Mouse (Mus musculus): ENCODE measurements around the gene Gm11060. TPM values are rescaled to one million over a fixed set of nuclear protein-coding genes. Genes with fewer than 3 reads are reported as not detected.

Gene Gm11060
- not detected in 2 replicates for total RNA-seq (2012; rRNA removed)

DNA sequence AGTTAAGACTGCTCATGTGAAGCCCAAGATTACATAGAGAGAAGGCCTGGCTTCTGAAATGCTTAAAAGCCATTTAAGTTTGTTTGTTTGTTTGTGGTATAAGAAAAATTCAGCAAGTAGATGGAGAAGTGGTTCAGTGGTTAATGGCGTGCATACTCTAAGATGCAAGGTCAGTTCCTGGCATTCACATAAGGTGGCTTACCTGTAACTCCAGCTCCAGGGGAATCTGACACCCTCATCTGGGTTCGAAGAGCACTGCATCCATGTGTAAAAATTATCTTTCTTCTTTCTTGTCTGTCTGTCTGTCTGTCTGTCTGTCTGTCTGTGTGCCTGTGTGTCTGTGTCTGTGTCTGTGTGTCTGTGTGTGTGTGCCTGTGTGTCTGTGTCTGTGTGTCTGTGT is at the start of gene Gm11060:
Gene Gm11060 (plus strand): TSS at position 301 of the 400 bp plus-strand sequence.
- no peak within 1 kb of the TSS for H3K9ac ChIP-seq (ENCODE audit: insufficient read depth, low read depth, low read length, poor library complexity, severe bottlenecking)
- no peaks in the 10 kb centered on the region for H3K4me1 ChIP-seq (ENCODE audit: control insufficient read depth in 2 of 2, insufficient read depth in 2 of 2, low read length in 2 of 2, poor library complexity in 1 of 2)
- DNase-seq (ENCODE audit: low read depth, low spot score): no peak
- TF ChIP-seq ZC3H11A (IDR thresholded peaks at IDR 0.05; ENCODE audit: borderline replicate concordance, low read depth, low read length): no peak
- TF ChIP-seq MAFK (IDR thresholded peaks at IDR 0.05; ENCODE audit: insufficient read depth, low read depth, low read length): no peak
- no peak for TF ChIP-seq HCFC1 (IDR thresholded peaks at IDR 0.05; ENCODE audit: borderline replicate concordance, insufficient read depth, low read length)
- TF ChIP-seq ZNF384 (IDR thresholded peaks at IDR 0.05; ENCODE audit: low read depth, low read length): no peak
- TF ChIP-seq CHD2 (IDR thresholded peaks at IDR 0.05; ENCODE audit: low read depth, low read length): no peak
- no peak within 1 kb of the TSS for H3K27ac ChIP-seq (ENCODE audit: insufficient read depth, low read depth, low read length, poor library complexity, severe bottlenecking)
- H3K9me3 ChIP-seq (ENCODE audit: control insufficient read depth, insufficient read depth, low read depth, low read length): no peaks in the 10 kb centered on the region
- H3K36me3 ChIP-seq (ENCODE audit: control insufficient read depth, insufficient read depth, low read length, poor library complexity, severe bottlenecking): no peaks in the 10 kb centered on the region
- H3K4me3 ChIP-seq (ENCODE audit: insufficient read depth in 1 of 2, low read depth in 1 of 2, low read length in 2 of 2, poor library complexity in 1 of 2, severe bottlenecking in 1 of 2): no peak within 1 kb of the TSS
- in situ Hi-C loops (cut with MboI; ENCODE audit: low sequenced_read_pairs in 2 of 2, unreplicated experiment in 2 of 2): no loop called here

DNA sequence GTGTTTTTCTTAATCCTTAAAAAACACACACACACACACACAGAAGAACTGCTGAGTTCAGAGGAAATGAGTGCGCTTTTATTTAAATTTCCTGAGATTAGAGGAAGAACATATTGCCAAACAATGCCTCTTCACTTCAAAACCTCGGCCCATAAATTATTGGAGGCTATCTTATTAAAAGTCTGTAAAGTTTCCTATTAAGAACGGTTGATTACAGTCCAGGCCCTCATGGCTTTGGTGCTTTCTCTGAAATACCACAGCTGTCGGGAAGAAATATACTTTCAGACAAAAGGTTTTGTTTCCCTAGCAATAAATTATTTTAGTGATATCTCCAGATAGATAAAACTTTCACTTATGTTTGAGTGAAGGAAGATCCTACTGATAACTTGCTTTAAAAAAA is 48.7 kb upstream of the Gm11060 start:
- peaks cover 0 to 5% of the 10 kb centered on the region in 2 experiments; a peak in 1 of 4 replicates for H3K4me1 ChIP-seq (ENCODE audit: control insufficient read depth in 2 of 2, insufficient read depth in 2 of 2, low read length in 2 of 2, poor library complexity in 1 of 2)
- DNase-seq (ENCODE audit: low read depth, low spot score): no peak

GRCm38 (mm10) chr2:105048301-105048700 is 43.5 kb upstream of the Gm11060 start:
- H3K9me3 ChIP-seq (ENCODE audit: control insufficient read depth, insufficient read depth, low read depth, low read length): no peaks in the 10 kb centered on the region
- TF ChIP-seq ZNF384 (IDR thresholded peaks at IDR 0.05; ENCODE audit: low read depth, low read length) (no peak), HCFC1 (IDR thresholded peaks at IDR 0.05; ENCODE audit: borderline replicate concordance, insufficient read depth, low read length) (no peak), CHD2 (IDR thresholded peaks at IDR 0.05; ENCODE audit: low read depth, low read length) (no peak), MAFK (IDR thresholded peaks at IDR 0.05; ENCODE audit: insufficient read depth, low read depth, low read length) (no peak), ZC3H11A (IDR thresholded peaks at IDR 0.05; ENCODE audit: borderline replicate concordance, low read depth, low read length) (no peak)
- in situ Hi-C loops (cut with MboI; ENCODE audit: low sequenced_read_pairs in 2 of 2, unreplicated experiment in 2 of 2): no loop called here
- H3K36me3 ChIP-seq (ENCODE audit: control insufficient read depth, insufficient read depth, low read length, poor library complexity, severe bottlenecking): no peaks in the 10 kb centered on the region
- DNase-seq (ENCODE audit: low read depth, low spot score): no peak
- no peak overlapping the region for H3K4me3 ChIP-seq (ENCODE audit: insufficient read depth in 1 of 2, low read depth in 1 of 2, low read length in 2 of 2, poor library complexity in 1 of 2, severe bottlenecking in 1 of 2)
- H3K9ac ChIP-seq (ENCODE audit: insufficient read depth, low read depth, low read length, poor library complexity, severe bottlenecking): no peak overlapping the region
- H3K27ac ChIP-seq (ENCODE audit: insufficient read depth, low read depth, low read length, poor library complexity, severe bottlenecking): no peak overlapping the region
- H3K4me1 ChIP-seq (ENCODE audit: control insufficient read depth in 2 of 2, insufficient read depth in 2 of 2, low read length in 2 of 2, poor library complexity in 1 of 2): peaks cover 0 to 6% of the 10 kb centered on the region in 2 experiments; a peak in 1 of 4 replicates

More for the DNA sequence above, 48.7 kb upstream of the Gm11060 start:
- Histone ChIP-seq H3K9me3 (ENCODE audit: control insufficient read depth, insufficient read depth, low read depth, low read length) (no peaks in the 10 kb centered on the region), H3K36me3 (ENCODE audit: control insufficient read depth, insufficient read depth, low read length, poor library complexity, severe bottlenecking) (no peaks in the 10 kb centered on the region), H3K27ac (ENCODE audit: insufficient read depth, low read depth, low read length, poor library complexity, severe bottlenecking) (no peak overlapping the region), H3K4me3 (ENCODE audit: insufficient read depth in 1 of 2, low read depth in 1 of 2, low read length in 2 of 2, poor library complexity in 1 of 2, severe bottlenecking in 1 of 2) (no peak overlapping the region), H3K9ac (ENCODE audit: insufficient read depth, low read depth, low read length, poor library complexity, severe bottlenecking) (no peak overlapping the region)
- in situ Hi-C loops (cut with MboI; ENCODE audit: low sequenced_read_pairs in 2 of 2, unreplicated experiment in 2 of 2): no loop called here
- no peak for TF ChIP-seq MAFK (IDR thresholded peaks at IDR 0.05; ENCODE audit: insufficient read depth, low read depth, low read length)
- no peak for TF ChIP-seq ZC3H11A (IDR thresholded peaks at IDR 0.05; ENCODE audit: borderline replicate concordance, low read depth, low read length)
- TF ChIP-seq CHD2 (IDR thresholded peaks at IDR 0.05; ENCODE audit: low read depth, low read length): no peak
- no peak for TF ChIP-seq ZNF384 (IDR thresholded peaks at IDR 0.05; ENCODE audit: low read depth, low read length)
- no peak for TF ChIP-seq HCFC1 (IDR thresholded peaks at IDR 0.05; ENCODE audit: borderline replicate concordance, insufficient read depth, low read length)

DNA sequence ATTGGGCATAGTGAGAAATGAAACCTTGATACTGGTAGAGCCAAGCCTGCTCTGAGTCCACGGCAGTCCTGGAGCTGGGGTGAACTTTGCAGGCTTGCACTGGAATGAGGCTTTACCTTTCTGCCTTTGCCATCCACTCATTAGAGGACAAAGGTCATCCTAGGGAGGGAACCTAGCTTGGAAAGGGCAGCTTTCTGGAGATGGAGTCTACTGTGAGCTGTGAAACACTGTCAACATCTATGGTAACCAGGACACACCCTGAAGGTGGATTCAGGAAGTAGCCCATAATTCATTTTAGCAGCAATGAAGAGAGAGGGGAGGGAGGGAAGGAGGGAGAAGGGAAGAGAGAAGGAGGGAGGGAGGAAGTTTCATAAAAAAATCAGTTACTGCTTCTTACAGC is 36.3 kb upstream of the Gm11060 start:
- Histone ChIP-seq H3K4me3 (ENCODE audit: insufficient read depth in 1 of 2, low read depth in 1 of 2, low read length in 2 of 2, poor library complexity in 1 of 2, severe bottlenecking in 1 of 2) (no peak overlapping the region), H3K27ac (ENCODE audit: insufficient read depth, low read depth, low read length, poor library complexity, severe bottlenecking) (no peak overlapping the region), H3K4me1 (ENCODE audit: control insufficient read depth in 2 of 2, insufficient read depth in 2 of 2, low read length in 2 of 2, poor library complexity in 1 of 2) (no peaks in the 10 kb centered on the region), H3K36me3 (ENCODE audit: control insufficient read depth, insufficient read depth, low read length, poor library complexity, severe bottlenecking) (no peaks in the 10 kb centered on the region), H3K9me3 (ENCODE audit: control insufficient read depth, insufficient read depth, low read depth, low read length) (no peaks in the 10 kb centered on the region), H3K9ac (ENCODE audit: insufficient read depth, low read depth, low read length, poor library complexity, severe bottlenecking) (no peak overlapping the region)
- in situ Hi-C loops (cut with MboI; ENCODE audit: low sequenced_read_pairs in 2 of 2, unreplicated experiment in 2 of 2): no loop called here
- TF ChIP-seq CHD2 (IDR thresholded peaks at IDR 0.05; ENCODE audit: low read depth, low read length) (no peak), ZNF384 (IDR thresholded peaks at IDR 0.05; ENCODE audit: low read depth, low read length) (no peak), MAFK (IDR thresholded peaks at IDR 0.05; ENCODE audit: insufficient read depth, low read depth, low read length) (no peak), HCFC1 (IDR thresholded peaks at IDR 0.05; ENCODE audit: borderline replicate concordance, insufficient read depth, low read length) (no peak), ZC3H11A (IDR thresholded peaks at IDR 0.05; ENCODE audit: borderline replicate concordance, low read depth, low read length) (no peak)
- no peak for DNase-seq (ENCODE audit: low read depth, low spot score)

Data from ES-E14 (cell line).